Mouse (Mus musculus): ENCODE measurements at regions not wholly inside any gene's neighbourhood (a gene's known extent, or its start where the extent isn't known, plus 50 kb on each side); places are given as distances from the start of the nearest gene placed in this dataset.
"Not testable (repeated sequence)": the region's sequence is repeated elsewhere in the genome, so short reads cannot be mapped to it uniquely, and the experiment has no call there.

- no peak for DNase-seq (ENCODE audit: low spot score in 2 of 2)
Measured at GRCm38 (mm10) chr2:78418561-78419338, 449.2 kb upstream of the Ube2e3 start.

- DNase-seq (ENCODE audit: low spot score in 2 of 2) = no peak
Measured at GRCm38 (mm10) chr2:78416574-78417109, 451.3 kb upstream of the Ube2e3 start.

DNA sequence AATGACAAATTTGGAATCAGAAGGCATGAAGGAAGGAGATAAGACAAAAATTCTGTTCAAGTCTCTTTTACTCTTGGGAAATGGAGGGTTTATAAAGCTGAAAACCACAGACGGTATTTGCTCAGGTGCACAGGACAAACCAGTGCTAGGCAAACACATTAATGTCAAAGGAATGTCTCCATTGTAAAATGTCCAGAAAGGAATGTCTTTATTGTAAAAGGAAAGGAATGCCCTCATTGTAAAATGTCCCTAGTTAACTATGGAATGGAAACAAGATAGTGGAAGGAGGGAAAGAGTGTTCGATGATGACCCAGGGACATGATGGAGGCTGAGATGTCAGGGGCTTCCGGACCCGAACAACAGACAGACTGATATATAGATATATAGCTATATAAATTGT, 454.9 kb upstream of the Ube2e3 start:
- no peak for DNase-seq (ENCODE audit: low spot score in 2 of 2)

DNA sequence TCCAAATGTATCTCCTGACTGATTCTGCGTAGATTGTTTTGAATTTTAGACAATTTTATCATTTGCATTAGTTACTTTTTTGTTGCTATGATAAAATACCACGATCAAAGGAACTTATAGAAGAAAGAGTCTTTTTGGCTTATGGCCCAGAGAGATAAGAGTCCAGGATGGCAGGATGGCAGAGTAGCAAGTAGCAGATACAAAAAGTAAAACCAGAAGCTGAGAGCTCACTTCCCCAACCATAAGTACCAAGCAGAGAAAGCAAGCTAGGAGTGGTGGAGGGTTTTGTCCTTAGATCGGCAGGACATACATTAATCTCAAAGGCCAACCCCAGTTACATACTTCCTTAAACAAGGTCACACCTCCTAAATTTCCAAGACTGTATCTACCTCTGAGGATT, 457.7 kb upstream of the Cwc22 start:
- DNase-seq (ENCODE audit: low spot score in 2 of 2) = no peak

- DNase-seq (ENCODE audit: low spot score in 2 of 2) = no peak
Measured at GRCm38 (mm10) chr2:78399236-78399635, 453.1 kb upstream of the Cwc22 start.

DNA sequence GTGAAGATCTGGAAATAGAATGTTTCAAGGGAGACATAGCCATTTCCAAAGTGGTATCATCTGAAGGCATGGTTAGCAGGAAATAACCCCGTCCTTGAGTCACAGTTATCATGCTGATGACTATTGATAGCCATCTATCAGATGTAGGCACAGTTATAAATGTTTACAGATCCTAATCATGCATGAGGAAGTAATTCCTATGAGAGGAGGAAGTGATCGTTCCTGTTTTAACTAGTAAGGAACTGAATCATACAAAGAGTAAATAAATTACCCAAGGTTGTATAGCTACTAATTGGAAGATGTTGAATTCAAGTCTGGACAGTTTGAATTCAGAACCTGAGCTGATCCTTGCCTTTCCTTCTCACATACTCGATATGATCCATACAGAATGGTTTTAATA, 450.7 kb upstream of the Cwc22 start:
- DNase-seq (ENCODE audit: low spot score in 2 of 2) = no peak

GRCm38 (mm10) chr2:78393090-78393489, 446.9 kb upstream of the Cwc22 start:
- DNase-seq (ENCODE audit: low spot score in 2 of 2) = no peak

- no peak for DNase-seq (ENCODE audit: low spot score in 2 of 2)
Measured at GRCm38 (mm10) chr2:78392425-78392824, 446.2 kb upstream of the Cwc22 start.

DNA sequence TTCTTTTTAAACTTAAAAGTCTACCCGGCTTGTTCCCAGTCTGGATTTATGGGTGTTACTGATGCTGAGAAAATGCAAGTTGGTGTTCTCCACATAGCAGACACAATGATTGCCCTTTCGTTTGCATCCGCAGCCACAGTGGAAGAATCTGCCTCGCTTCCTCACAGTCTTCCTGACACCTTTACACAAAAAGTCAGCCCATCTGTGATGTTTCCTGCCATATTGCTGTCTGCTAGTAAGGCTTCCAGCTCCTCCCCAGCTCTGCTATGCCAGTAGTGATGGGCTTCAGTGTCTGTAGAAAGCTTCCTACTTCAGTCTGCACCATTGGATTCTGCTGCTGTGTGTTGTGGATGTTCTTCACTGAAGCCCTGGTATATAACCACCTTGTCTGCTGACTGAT, 441.8 kb upstream of the Cwc22 start:
- DNase-seq (ENCODE audit: low spot score in 2 of 2) = no peak

GRCm38 (mm10) chr2:78381234-78381633, 435.1 kb upstream of the Cwc22 start:
- DNase-seq (ENCODE audit: low spot score in 2 of 2) = no peak

DNA sequence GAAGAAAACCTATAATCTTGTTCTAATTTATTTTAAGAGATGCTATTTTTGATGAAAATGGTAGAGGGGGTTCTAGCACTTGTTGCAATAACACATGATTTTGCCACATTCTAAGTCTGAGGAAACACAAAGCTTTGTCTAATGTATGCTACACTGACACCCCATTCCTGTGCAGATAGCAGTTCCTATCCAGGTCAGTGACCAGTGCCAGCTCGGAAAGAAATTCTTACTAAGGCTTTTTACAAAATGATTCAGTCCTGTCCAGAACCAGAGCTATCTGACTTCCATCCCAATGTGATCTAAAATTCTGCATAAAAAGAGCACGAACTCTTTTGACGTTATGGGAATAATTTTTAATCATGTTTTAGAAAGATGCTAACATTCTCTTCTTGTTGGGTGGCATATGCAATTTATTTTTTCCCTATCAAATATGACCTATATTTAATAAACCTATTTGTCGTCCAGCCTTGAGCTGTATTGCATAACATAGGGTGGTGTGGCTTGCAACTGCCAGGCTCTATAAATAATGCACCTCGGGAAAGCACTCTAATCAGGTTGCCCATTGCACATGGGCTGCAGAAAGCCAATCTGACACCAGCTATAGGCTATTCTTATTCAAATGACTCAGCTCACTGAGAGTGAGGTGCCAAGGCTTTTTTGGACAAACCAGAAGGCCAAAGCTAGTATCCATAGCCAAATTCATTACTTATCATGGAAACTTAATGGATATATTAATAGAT, 385.7 kb upstream of the Cwc22 start:
- DNase-seq (ENCODE audit: low spot score in 2 of 2) = no peak

DNA sequence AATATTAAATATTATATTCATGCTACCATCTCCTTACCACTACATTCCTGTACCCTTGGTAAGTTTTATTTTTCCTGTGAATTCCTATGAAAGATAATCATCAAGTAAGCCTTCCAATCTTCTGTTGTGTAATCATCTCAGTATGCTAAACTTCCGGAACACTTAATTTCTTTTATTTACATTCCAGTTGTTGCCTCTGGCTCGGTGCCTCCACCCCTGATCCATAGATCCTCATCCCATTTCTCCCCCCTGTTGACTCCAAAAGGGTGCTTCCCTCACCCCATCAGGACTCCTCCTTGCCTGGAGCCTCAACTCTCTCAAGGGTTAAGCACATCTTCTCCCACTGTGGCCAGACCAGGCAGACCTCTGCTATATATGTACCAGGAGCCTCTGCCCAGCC, 379.9 kb upstream of the Cwc22 start:
- no peak for DNase-seq (ENCODE audit: low spot score in 2 of 2)

GRCm38 (mm10) chr2:78322216-78322965, 376.2 kb upstream of the Cwc22 start:
- DNase-seq (ENCODE audit: low spot score in 2 of 2) = no peak

- DNase-seq (ENCODE audit: low spot score in 2 of 2) = no peak
Measured at GRCm38 (mm10) chr2:78311766-78312491, 365.8 kb upstream of the Cwc22 start.

DNA sequence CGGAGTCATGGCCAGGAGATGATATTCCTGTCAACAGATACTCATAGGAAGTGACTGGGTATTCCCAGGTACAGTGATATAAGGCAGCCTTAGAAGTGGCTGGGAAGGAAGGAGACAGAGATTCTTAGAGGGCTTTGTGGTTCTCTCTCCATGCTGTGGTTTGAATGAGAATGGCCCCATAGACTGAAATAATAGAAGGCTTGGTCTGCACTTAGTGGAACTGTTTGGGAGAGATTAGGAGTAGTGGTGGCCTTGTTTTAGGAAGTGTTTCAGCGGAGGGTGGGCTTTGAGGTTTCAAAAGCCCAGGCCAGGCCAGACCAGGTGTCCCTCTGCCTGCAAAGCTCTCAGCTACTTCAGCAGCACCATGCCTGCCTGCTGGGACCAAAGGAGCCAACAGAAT, 363.2 kb upstream of the Cwc22 start:
- DNase-seq (ENCODE audit: low spot score in 2 of 2) = no peak

- no peak for DNase-seq (ENCODE audit: low spot score in 2 of 2)
Measured at GRCm38 (mm10) chr2:78306897-78307296, 360.7 kb upstream of the Cwc22 start.

DNA sequence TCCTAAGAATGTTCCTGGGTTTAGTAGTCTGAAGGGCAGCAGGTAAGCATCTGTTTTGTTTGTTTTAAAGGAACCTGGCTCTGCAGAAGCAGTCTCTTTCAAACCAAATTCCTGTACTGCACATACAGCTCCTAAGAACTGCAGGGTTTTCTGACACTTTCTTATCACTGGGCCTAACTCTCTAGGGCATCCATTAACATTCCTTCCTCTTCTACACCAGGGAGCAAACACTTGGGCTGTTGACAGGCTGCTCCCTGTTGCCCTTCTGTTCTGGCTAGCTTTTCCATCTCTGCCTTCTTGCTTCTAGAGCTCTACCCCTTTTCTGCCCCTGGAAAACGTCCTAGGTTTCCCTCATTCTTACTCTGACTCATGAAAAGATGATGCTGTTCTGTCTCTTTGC, 345.5 kb upstream of the Cwc22 start:
- DNase-seq (ENCODE audit: low spot score in 2 of 2) = no peak

DNA sequence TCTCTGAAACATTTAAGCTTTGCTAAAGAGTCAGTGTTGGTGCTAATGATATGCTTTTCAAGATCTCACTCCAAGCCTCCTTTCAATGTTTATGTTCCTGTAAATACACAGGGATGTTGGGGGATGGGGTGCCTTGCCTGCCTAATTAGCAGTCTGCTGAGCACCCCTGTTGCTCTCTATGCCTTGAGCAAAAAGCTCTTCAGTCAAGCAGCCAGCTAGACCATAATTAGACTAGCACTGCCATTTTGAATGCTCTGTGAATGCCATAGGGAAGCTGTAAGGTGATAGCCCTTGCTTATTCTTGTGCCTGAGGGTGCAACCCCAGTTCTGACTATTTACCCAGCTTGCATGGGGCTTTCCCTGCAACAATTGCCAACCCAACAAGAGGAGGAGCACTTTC, 338.6 kb upstream of the Cwc22 start:
- DNase-seq (ENCODE audit: low spot score in 2 of 2) = no peak

DNA sequence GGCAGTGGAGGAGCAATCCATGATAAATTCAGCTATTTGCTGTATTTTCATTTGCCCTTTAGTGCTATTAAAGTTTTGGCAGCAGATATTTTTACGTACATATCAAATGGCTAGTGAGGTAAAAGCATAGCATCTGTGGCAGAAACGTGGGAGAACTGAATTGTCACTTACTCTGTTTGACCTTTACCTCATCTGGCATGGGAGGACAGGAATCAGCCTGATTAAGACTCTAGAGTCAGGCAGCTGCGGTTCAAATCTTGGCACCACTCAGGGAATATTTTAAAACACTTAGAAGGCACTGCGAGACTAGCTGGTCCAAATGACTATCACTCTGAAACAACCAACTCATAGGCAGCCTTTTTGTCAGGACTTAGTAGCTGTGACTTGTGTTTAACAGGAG, 337.4 kb upstream of the Cwc22 start:
- DNase-seq (ENCODE audit: low spot score in 2 of 2) = no peak

- DNase-seq (ENCODE audit: low spot score in 2 of 2) = not testable (repeated sequence)
Measured at GRCm38 (mm10) chr2:78281846-78282245, 335.7 kb upstream of the Cwc22 start.

- no peak for DNase-seq (ENCODE audit: low spot score in 2 of 2)
Measured at GRCm38 (mm10) chr2:78280219-78280915, 334.2 kb upstream of the Cwc22 start.

Measured in spleen, postnatal 10 days (tissue).